Mouse (Mus musculus): ENCODE results near the gene Prlh.

Prlh gene

DNA sequence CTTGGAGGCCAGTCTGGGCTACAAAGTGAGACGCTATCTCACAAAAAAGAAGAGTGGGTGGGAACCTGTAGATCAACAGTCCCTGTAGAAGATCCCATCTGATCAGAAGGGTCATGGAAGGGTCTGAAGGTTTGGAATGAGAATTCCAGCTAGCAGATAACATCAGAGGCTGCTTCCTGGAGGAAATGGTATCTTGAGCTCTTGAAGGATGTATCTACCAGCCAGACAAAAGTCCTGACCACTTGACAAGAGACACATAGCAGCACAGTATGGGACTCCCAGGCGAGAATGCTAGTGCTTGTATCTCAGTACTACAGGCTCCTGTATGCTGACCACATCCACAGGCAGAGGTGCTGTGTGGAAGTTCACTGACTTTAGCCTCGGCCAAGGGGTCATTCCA lies 48.2 kb downstream of the Prlh start:
- DNase-seq (ENCODE audit: low spot score): no peak

DNA sequence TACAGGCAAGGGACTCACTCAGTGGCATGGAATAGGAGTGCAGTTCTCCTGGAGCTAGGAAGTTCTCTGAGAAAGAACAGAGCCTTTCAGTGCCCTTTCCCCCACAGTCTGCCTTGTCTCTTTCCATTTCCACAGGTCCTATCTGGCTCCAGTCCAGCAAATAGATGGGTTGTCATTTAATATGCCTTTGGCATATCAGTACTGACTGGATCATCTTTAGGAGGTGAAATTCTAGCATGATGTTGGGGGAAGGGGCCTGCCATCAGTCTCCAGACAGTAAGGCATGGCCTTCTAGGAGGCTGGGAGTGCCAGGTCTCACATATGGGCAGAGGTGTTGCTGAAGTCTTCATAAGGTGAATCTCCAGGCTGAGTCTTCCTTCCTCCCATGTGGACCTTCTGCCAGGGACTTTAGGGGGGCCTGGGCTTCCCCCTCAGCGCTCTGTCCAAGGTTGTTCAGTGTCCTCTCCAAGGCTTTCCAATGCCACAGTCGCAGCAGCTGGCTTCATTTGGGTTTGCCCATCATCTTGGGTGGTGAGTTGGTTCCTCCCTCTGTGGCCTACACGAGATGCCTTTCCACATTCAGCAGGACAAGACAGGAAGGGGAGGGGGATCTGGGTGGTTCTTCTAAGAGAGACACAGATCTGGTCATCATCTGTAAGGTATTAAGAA lies 49.1 kb downstream of the Prlh start:
- DNase-seq (ENCODE audit: low spot score): no peak

DNA sequence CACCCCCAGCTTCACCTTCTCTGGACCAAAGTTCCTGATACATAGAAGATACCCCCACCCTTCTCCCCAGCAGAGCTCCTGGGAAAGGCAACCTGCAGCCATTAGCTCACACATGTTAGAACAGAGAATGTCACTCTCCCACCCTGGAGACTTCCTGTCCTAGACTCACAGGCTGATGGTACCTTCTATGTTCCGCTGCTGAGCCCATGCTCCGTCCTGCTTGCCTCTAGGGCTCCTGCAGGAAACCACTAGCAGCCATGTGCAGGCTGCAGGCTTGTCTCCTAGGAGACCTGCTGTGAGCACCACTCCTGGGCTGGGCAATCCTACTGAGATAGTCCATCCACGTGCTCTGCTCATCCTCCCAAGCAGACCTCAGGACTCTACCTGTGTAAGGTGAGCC lies 49.7 kb downstream of the Prlh start:
- DNase-seq (ENCODE audit: low spot score): no peak
